Mouse (Mus musculus): ENCODE data around the gene Gas7. TPM values are rescaled to one million over a fixed set of nuclear protein-coding genes. Genes with fewer than 3 reads are reported as not detected.

Gene Gas7
- polyA plus RNA-seq, 1 experiment from 2014 or later, result 2.3 TPM

DNA sequence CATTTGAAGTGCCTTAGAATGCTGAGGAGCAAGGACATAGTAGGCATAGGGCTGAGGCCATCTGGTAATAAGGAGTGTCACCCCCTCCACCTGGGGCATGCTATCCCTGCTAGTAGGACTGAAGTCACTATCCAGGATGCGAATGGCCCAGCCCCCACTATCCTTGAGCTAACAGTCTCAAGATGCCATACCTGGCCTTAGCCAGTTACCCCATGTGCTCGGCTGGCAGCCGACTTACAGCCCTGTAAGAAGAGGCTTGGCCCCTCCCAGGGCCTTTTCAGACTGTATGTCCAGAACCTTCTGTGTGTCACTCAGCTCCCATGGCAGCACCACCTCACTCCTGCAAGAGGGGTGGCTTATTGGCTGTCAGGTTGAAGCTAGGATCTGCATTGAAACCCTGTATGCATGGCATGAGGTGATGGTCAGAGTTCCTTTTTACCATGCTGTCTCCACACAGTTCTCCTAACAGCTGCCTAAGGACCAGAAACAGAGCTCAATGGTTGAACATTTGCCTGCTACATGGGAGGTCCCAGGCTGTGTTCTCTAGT is 213.3 kb downstream of the Gas7 start:
- Histone ChIP-seq H3K4me2 (no peak overlapping the region), H3K4me1 (replicated peaks; ENCODE audit: control insufficient read depth, insufficient read depth, low read length) (no peaks in the 10 kb centered on the region), H3K36me3 (ENCODE audit: control insufficient read depth, insufficient read depth, low read length) (no peaks in the 10 kb centered on the region), H3K9ac (ENCODE audit: low read depth, low read length) (no peak overlapping the region), H3K27ac (ENCODE audit: low read depth, low read length) (no peak overlapping the region), H3K9me3 (ENCODE audit: control insufficient read depth, low read length) (no peaks in the 10 kb centered on the region), H3K27me3 (replicated peaks; ENCODE audit: control insufficient read depth, insufficient read depth, low read length) (no peaks in the 10 kb centered on the region), H3K4me3 (ENCODE audit: low read depth, low read length) (no peak overlapping the region)
- no peak for DNase-seq (ENCODE audit: low spot score)
- ATAC-seq (replicated peaks; ENCODE audit: low FRiP score), result no peak
- 82% methylated on average over 3 of the region's 3 CpGs for WGBS

DNA sequence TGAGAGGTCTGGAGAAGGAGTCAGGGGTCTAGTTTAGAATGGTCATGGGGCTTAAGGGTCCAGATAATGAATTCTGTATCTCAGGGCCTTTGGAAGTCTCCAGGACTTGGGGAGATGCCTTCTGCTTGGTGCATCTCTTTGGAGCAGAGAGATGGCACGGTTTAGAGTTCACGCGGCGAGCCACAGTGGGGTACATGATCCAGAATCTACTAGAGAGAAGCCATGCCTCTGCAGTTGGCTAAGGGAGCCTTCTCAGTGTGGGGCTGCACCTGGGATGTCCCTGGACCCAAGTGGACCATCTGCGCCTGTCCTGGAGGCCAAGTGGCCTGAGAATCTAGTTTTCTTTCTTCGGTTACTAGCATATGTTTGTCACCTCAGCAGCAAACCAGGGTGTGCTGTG is 214.8 kb downstream of the Gas7 start:
- no peak for ATAC-seq (replicated peaks; ENCODE audit: low FRiP score)
- Histone ChIP-seq H3K36me3 (ENCODE audit: control insufficient read depth, insufficient read depth, low read length) (no peaks in the 10 kb centered on the region), H3K4me1 (replicated peaks; ENCODE audit: control insufficient read depth, insufficient read depth, low read length) (no peaks in the 10 kb centered on the region)

GRCm38 (mm10) chr11:67672140-67672539 is 216.9 kb downstream of the Gas7 start:
- Histone ChIP-seq H3K27me3 (replicated peaks; ENCODE audit: control insufficient read depth, insufficient read depth, low read length) (no peaks in the 10 kb centered on the region), H3K9ac (ENCODE audit: low read depth, low read length) (no peak overlapping the region), H3K9me3 (ENCODE audit: control insufficient read depth, low read length) (no peaks in the 10 kb centered on the region), H3K27ac (ENCODE audit: low read depth, low read length) (no peak overlapping the region), H3K4me1 (replicated peaks; ENCODE audit: control insufficient read depth, insufficient read depth, low read length) (no peaks in the 10 kb centered on the region), H3K4me3 (ENCODE audit: low read depth, low read length) (no peak overlapping the region), H3K36me3 (ENCODE audit: control insufficient read depth, insufficient read depth, low read length) (no peaks in the 10 kb centered on the region), H3K4me2 (no peak overlapping the region)
- WGBS, result 71% methylated on average over 5 of the region's 5 CpGs
- ATAC-seq (replicated peaks; ENCODE audit: low FRiP score) (no peak), DNase-seq (ENCODE audit: low spot score) (no peak)

More for the DNA sequence above, 214.8 kb downstream of the Gas7 start:
- H3K9me3 ChIP-seq (ENCODE audit: control insufficient read depth, low read length), result no peaks in the 10 kb centered on the region
- 91% methylated on average over 6 of the region's 6 CpGs for WGBS
- DNase-seq (ENCODE audit: low spot score), result no peak
- no peaks in the 10 kb centered on the region for H3K27me3 ChIP-seq (replicated peaks; ENCODE audit: control insufficient read depth, insufficient read depth, low read length)
- no peak overlapping the region for H3K9ac ChIP-seq (ENCODE audit: low read depth, low read length)
- H3K4me2 ChIP-seq, result no peak overlapping the region
- no peak overlapping the region for H3K4me3 ChIP-seq (ENCODE audit: low read depth, low read length)
- no peak overlapping the region for H3K27ac ChIP-seq (ENCODE audit: low read depth, low read length)

DNA sequence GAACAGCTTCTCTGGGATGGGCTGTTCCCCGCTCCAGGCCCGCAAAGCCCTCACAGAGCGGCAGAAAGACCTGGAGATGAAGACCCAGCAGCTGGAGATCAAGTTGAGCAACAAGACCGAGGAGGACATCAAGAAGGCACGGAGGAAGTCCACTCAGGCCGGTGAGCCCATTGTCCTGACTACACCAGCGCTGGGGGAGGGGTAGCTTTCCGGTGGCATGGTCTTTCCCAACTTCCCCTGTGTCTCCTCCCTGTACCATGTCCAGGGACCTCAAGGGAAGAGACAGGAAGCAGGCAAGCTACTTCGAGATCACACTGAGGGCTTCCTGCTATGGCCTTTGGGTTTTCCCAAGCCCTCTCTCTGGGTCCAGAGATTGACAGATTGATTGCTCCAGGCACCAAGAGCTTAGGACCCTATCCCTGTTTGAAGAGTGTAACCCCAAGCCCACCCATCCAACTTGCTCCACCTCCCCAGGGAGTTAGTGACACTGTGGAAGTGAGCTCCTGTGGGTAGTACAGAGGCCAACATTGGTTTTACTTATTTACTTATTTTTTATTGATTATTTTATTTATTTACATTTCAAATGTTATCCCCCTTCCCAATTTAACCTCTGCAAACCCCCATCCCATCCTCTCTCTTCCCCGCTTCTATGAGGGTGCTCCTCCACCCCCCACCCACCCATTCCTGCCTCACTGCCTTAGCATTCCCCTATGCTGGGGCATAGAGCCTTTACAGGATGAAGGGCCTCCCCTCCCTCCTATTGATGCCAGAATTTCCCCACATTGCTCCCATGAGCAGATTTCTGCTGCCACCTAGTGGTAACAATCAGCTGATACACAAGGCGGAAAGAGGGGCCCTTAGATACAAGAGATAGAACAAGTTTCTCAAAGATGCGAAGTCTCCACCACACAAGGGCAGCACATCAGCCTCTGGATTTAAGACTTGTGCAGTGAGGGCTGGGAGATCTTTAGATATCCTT is 220.6 kb downstream of the Gas7 start:
- no peak overlapping the region for H3K27ac ChIP-seq (ENCODE audit: low read depth, low read length)
- WGBS, result 37% methylated on average over 12 of the region's 12 CpGs
- ATAC-seq (replicated peaks; ENCODE audit: low FRiP score), result no peak

GRCm38 (mm10) chr11:67679300-67679699 is 224.1 kb downstream of the Gas7 start:
- H3K4me1 ChIP-seq (replicated peaks; ENCODE audit: control insufficient read depth, insufficient read depth, low read length), result no peaks in the 10 kb centered on the region
- H3K4me2 ChIP-seq, result no peak overlapping the region
- H3K27me3 ChIP-seq (replicated peaks; ENCODE audit: control insufficient read depth, insufficient read depth, low read length), result no peaks in the 10 kb centered on the region
- no peaks in the 10 kb centered on the region for H3K36me3 ChIP-seq (ENCODE audit: control insufficient read depth, insufficient read depth, low read length)
- WGBS, result 72% methylated on average over 5 of the region's 5 CpGs
- H3K27ac ChIP-seq (ENCODE audit: low read depth, low read length), result no peak overlapping the region
- DNase-seq (ENCODE audit: low spot score), result no peak
- H3K9ac ChIP-seq (ENCODE audit: low read depth, low read length), result no peak overlapping the region
- ATAC-seq (replicated peaks; ENCODE audit: low FRiP score), result no peak
- H3K4me3 ChIP-seq (ENCODE audit: low read depth, low read length), result no peak overlapping the region
- H3K9me3 ChIP-seq (ENCODE audit: control insufficient read depth, low read length), result no peaks in the 10 kb centered on the region

More for the DNA sequence above, 220.6 kb downstream of the Gas7 start:
- H3K9me3 ChIP-seq (ENCODE audit: control insufficient read depth, low read length), result no peaks in the 10 kb centered on the region
- no peak overlapping the region for H3K9ac ChIP-seq (ENCODE audit: low read depth, low read length)
- no peaks in the 10 kb centered on the region for H3K4me1 ChIP-seq (replicated peaks; ENCODE audit: control insufficient read depth, insufficient read depth, low read length)
- H3K36me3 ChIP-seq (ENCODE audit: control insufficient read depth, insufficient read depth, low read length), result no peaks in the 10 kb centered on the region
- no peak overlapping the region for H3K4me3 ChIP-seq (ENCODE audit: low read depth, low read length)
- no peak for DNase-seq (ENCODE audit: low spot score)
- no peaks in the 10 kb centered on the region for H3K27me3 ChIP-seq (replicated peaks; ENCODE audit: control insufficient read depth, insufficient read depth, low read length)
- no peak overlapping the region for H3K4me2 ChIP-seq

- DNase-seq (ENCODE audit: low spot score), result no peak
- Histone ChIP-seq H3K27ac (ENCODE audit: low read depth, low read length) (no peak overlapping the region), H3K4me3 (ENCODE audit: low read depth, low read length) (no peak overlapping the region), H3K4me2 (no peak overlapping the region), H3K9me3 (ENCODE audit: control insufficient read depth, low read length) (no peaks in the 10 kb centered on the region), H3K36me3 (ENCODE audit: control insufficient read depth, insufficient read depth, low read length) (no peaks in the 10 kb centered on the region), H3K9ac (ENCODE audit: low read depth, low read length) (no peak overlapping the region), H3K27me3 (replicated peaks; ENCODE audit: control insufficient read depth, insufficient read depth, low read length) (no peaks in the 10 kb centered on the region), H3K4me1 (replicated peaks; ENCODE audit: control insufficient read depth, insufficient read depth, low read length) (no peaks in the 10 kb centered on the region)
- 76% methylated on average over 2 of the region's 2 CpGs for WGBS
- no peak for ATAC-seq (replicated peaks; ENCODE audit: low FRiP score)
Measured at GRCm38 (mm10) chr11:67679930-67680329, 224.7 kb downstream of the Gas7 start.

GRCm38 (mm10) chr11:67681871-67682270 is 226.6 kb downstream of the Gas7 start:
- DNase-seq (ENCODE audit: low spot score) (no peak), ATAC-seq (replicated peaks; ENCODE audit: low FRiP score) (no peak)
- Histone ChIP-seq H3K4me2 (no peak overlapping the region), H3K9me3 (ENCODE audit: control insufficient read depth, low read length) (no peaks in the 10 kb centered on the region), H3K27me3 (replicated peaks; ENCODE audit: control insufficient read depth, insufficient read depth, low read length) (no peaks in the 10 kb centered on the region), H3K9ac (ENCODE audit: low read depth, low read length) (no peak overlapping the region), H3K27ac (ENCODE audit: low read depth, low read length) (no peak overlapping the region), H3K4me1 (replicated peaks; ENCODE audit: control insufficient read depth, insufficient read depth, low read length) (no peaks in the 10 kb centered on the region), H3K36me3 (ENCODE audit: control insufficient read depth, insufficient read depth, low read length) (no peaks in the 10 kb centered on the region), H3K4me3 (ENCODE audit: low read depth, low read length) (no peak overlapping the region)
- whole genome bisulfite sequencing, result 90% methylated on average over 3 of the region's 3 CpGs

GRCm38 (mm10) chr11:67686109-67686508 is 230.9 kb downstream of the Gas7 start:
- Histone ChIP-seq H3K9me3 (ENCODE audit: control insufficient read depth, low read length) (no peaks in the 10 kb centered on the region), H3K27me3 (replicated peaks; ENCODE audit: control insufficient read depth, insufficient read depth, low read length) (no peaks in the 10 kb centered on the region), H3K27ac (ENCODE audit: low read depth, low read length) (no peak overlapping the region), H3K9ac (ENCODE audit: low read depth, low read length) (no peak overlapping the region), H3K4me1 (replicated peaks; ENCODE audit: control insufficient read depth, insufficient read depth, low read length) (no peaks in the 10 kb centered on the region), H3K36me3 (ENCODE audit: control insufficient read depth, insufficient read depth, low read length) (no peaks in the 10 kb centered on the region), H3K4me3 (ENCODE audit: low read depth, low read length) (no peak overlapping the region), H3K4me2 (no peak overlapping the region)
- WGBS, result 84% methylated on average over 2 of the region's 2 CpGs
- ATAC-seq (replicated peaks; ENCODE audit: low FRiP score) (no peak), DNase-seq (ENCODE audit: low spot score) (no peak)
